Mouse (Mus musculus) lung, adult 10 weeks (tissue): ENCODE measurements around the gene Mup18. TPM values are rescaled to one million over a fixed set of nuclear protein-coding genes. Genes with fewer than 3 reads are reported as not detected.

Experiments
- polyA plus RNA-seq: library from polyadenylated mRNA; stranded (reverse); fragments of 350-450 nt; fragmentation: Illumina TruSeq; extraction: RNeasy Lipid Tissue Mini Kit (QIAGEN cat#74804); gene quantifications from one replicate; pipeline ENCODE4 v1.2.3, GENCODE M21; 2014; ENCODE audit warnings: low read depth, low replicate concordance; ENCODE audit not compliant: insufficient read depth

The Mup18 gene
- polyA plus RNA-seq = not detected

DNA sequence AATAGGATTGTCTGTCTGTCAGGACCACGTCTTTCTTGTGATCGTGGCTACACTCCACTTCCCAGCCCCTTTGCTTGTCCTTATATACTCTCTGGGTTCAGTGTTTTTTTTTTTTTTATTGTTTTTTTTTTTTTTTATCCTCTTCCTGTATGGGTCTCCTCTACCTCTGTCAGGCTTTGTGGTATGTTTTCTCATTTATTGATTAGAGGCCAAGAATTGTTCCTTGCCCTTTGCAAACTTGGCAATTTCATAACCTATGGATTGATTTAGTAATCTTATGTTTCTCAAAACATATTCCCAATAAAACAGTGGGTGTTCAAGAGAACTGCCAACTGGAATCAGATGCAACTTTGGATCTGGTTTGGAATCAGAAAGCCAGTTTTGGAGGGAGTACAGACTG is at the start of gene Mup18:
TSS of gene Mup18 (minus strand) at position 101 of the 400 bp plus-strand sequence.

Other genes starting within 250 kb of the Mup18 start
- not detected for gene Mup15, start 234.4 kb downstream of the Mup18 start, polyA plus RNA-seq
- not detected for gene Mup16, start 154.6 kb downstream of the Mup18 start, polyA plus RNA-seq
- not detected for gene Mup17, start 78.3 kb downstream of the Mup18 start, polyA plus RNA-seq
- not detected for gene Mup19, start 108.1 kb upstream of the Mup18 start, polyA plus RNA-seq
- gene Mup5, start 161.1 kb upstream of the Mup18 start, polyA plus RNA-seq = not detected